Mouse (Mus musculus): ENCODE measurements around the gene Fam71e2. TPM values are rescaled to one million over a fixed set of nuclear protein-coding genes. Genes with fewer than 3 reads are reported as not detected.

The Fam71e2 gene
- polyA plus RNA-seq, 1 experiment from 2014 or later: not detected

GRCm38 (mm10) chr7:4719276-4719675 lies 51.8 kb downstream of the Fam71e2 start:
- Histone ChIP-seq H3K4me2 (ENCODE audit: low read length) (no peak overlapping the region), H3K9ac (replicated peaks; ENCODE audit: low read depth, low read length) (no peak overlapping the region), H3K36me3 (ENCODE audit: control insufficient read depth, insufficient read depth) (peaks cover 5% of the 10 kb centered on the region; the same call in 1 of the 2 replicates), H3K4me1 (replicated peaks; ENCODE audit: control insufficient read depth, insufficient read depth, low read length) (no peaks in the 10 kb centered on the region), H3K4me3 (replicated peaks; ENCODE audit: low read length) (no peak overlapping the region), H3K27ac (ENCODE audit: low read length) (no peak overlapping the region), H3K27me3 (replicated peaks; ENCODE audit: control insufficient read depth, insufficient read depth, low read length) (no peaks in the 10 kb centered on the region), H3K9me3 (ENCODE audit: control insufficient read depth, low read length) (no peaks in the 10 kb centered on the region)
- 84% methylated on average over 3 of the region's 3 CpGs for WGBS
- no peak for ATAC-seq

DNA sequence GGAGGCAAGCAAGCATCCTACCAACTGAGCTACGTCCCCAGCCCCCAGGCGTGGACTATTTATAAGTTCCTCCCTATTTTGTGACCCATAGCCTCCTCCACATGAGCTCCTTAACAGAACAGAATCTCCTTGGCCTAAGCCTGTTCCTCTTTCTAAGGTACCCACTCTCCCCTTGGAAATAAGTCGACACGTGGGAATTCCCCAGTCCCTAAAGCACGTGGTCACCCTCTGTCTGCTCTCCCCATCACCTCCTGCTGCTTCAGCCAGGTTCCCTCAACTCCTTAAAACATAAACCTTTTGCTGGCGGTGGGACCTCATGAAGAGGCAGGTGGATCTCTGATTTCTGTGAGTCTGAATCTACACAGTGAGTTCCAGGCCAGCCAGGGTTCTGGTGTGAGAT lies 54.1 kb downstream of the Fam71e2 start:
- Histone ChIP-seq H3K36me3 (ENCODE audit: control insufficient read depth, insufficient read depth) (peaks cover 26% of the 10 kb centered on the region), H3K4me3 (replicated peaks; ENCODE audit: low read length) (no peak overlapping the region), H3K9me3 (ENCODE audit: control insufficient read depth, low read length) (no peaks in the 10 kb centered on the region), H3K4me1 (replicated peaks; ENCODE audit: control insufficient read depth, insufficient read depth, low read length) (no peaks in the 10 kb centered on the region), H3K4me2 (ENCODE audit: low read length) (no peak overlapping the region), H3K9ac (replicated peaks; ENCODE audit: low read depth, low read length) (no peak overlapping the region), H3K27me3 (replicated peaks; ENCODE audit: control insufficient read depth, insufficient read depth, low read length) (no peaks in the 10 kb centered on the region), H3K27ac (ENCODE audit: low read length) (no peak overlapping the region)
- WGBS: 67% methylated on average over 6 of the region's 6 CpGs
- ATAC-seq: no peak

- 90% methylated on average over 3 of the region's 3 CpGs for WGBS
- no peaks in the 10 kb centered on the region for H3K27me3 ChIP-seq (replicated peaks; ENCODE audit: control insufficient read depth, insufficient read depth, low read length)
- no peaks in the 10 kb centered on the region for H3K9me3 ChIP-seq (ENCODE audit: control insufficient read depth, low read length)
- no peaks in the 10 kb centered on the region for H3K4me1 ChIP-seq (replicated peaks; ENCODE audit: control insufficient read depth, insufficient read depth, low read length)
- no peak overlapping the region for H3K4me2 ChIP-seq (ENCODE audit: low read length)
- ATAC-seq: no peak
- H3K27ac ChIP-seq (ENCODE audit: low read length): no peak overlapping the region
- peaks cover 56% of the 10 kb centered on the region for H3K36me3 ChIP-seq (ENCODE audit: control insufficient read depth, insufficient read depth)
- no peak overlapping the region for H3K9ac ChIP-seq (replicated peaks; ENCODE audit: low read depth, low read length)
- H3K4me3 ChIP-seq (replicated peaks; ENCODE audit: low read length): no peak overlapping the region
These were observed 58.5 kb downstream of the Fam71e2 start for GRCm38 (mm10) chr7:4712594-4712993.

DNA sequence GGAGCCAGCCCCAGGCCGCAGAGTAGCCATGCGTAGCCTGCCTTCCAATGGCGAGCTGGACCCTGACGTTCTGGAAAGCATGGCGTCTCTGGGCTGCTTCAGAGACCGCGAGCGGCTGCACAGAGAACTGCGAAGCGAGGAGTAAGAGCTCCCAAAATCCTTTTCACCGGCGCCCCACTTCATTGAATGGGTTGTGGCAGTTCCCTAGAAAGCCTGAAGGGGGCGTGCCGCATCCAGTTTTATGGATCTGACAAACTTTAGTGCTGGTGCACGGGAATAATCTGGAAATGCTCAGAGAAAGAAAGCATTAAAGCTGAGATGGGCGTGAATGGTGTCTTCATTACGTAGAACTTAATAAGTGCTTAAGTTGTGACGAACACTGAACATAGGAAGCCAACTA lies 66.0 kb downstream of the Fam71e2 start:
- 28% methylated on average over 18 of the region's 18 CpGs for WGBS
- H3K9ac ChIP-seq (replicated peaks; ENCODE audit: low read depth, low read length): no peak overlapping the region
- H3K4me3 ChIP-seq (replicated peaks; ENCODE audit: low read length): no peak overlapping the region
- no peak overlapping the region for H3K4me2 ChIP-seq (ENCODE audit: low read length)
- no peak for ATAC-seq
- H3K27ac ChIP-seq (ENCODE audit: low read length): no peak overlapping the region
- no peaks in the 10 kb centered on the region for H3K27me3 ChIP-seq (replicated peaks; ENCODE audit: control insufficient read depth, insufficient read depth, low read length)
- H3K9me3 ChIP-seq (ENCODE audit: control insufficient read depth, low read length): no peaks in the 10 kb centered on the region
- peaks cover 25% of the 10 kb centered on the region for H3K36me3 ChIP-seq (ENCODE audit: control insufficient read depth, insufficient read depth)
- peaks cover 10% of the 10 kb centered on the region; the same call in 1 of the 2 replicates for H3K4me1 ChIP-seq (replicated peaks; ENCODE audit: control insufficient read depth, insufficient read depth, low read length)

Other genes with a start within 250 kb of the Fam71e2 start
- 1.2 and 1.7 TPM in 2 replicates for gene Tnni3, start 247.1 kb downstream of the Fam71e2 start, polyA plus RNA-seq (2015; fragmentation: Nextera tagmentation; extraction: Ambion mirVana)
- gene Dnaaf3, start 238.8 kb downstream of the Fam71e2 start, polyA plus RNA-seq (2015; fragmentation: Nextera tagmentation; extraction: Ambion mirVana): 1.4 and 1.6 TPM in 2 replicates
- 176 and 222 TPM in 2 replicates for gene Syt5, start 223.8 kb downstream of the Fam71e2 start, polyA plus RNA-seq (2015; fragmentation: Nextera tagmentation; extraction: Ambion mirVana)
- gene Ptprh, start 167.3 kb downstream of the Fam71e2 start, polyA plus RNA-seq (2015; fragmentation: Nextera tagmentation; extraction: Ambion mirVana): 0.63 and 0.70 TPM in 2 replicates
- gene Tmem86b, start 139.9 kb downstream of the Fam71e2 start, polyA plus RNA-seq (2015; fragmentation: Nextera tagmentation; extraction: Ambion mirVana): 2.0 and 2.9 TPM in 2 replicates
- gene Ppp6r1, start 112.3 kb downstream of the Fam71e2 start, polyA plus RNA-seq (2015; fragmentation: Nextera tagmentation; extraction: Ambion mirVana): 7.6 and 7.8 TPM in 2 replicates
- gene Hspbp1, start 86.2 kb downstream of the Fam71e2 start, polyA plus RNA-seq (2015; fragmentation: Nextera tagmentation; extraction: Ambion mirVana): 136 and 156 TPM in 2 replicates
- 5.9 and 7.9 TPM in 2 replicates for gene Brsk1, start 80.7 kb downstream of the Fam71e2 start, polyA plus RNA-seq (2015; fragmentation: Nextera tagmentation; extraction: Ambion mirVana)
- 0.11 and 0.33 TPM in 2 replicates for gene Tmem150b, start 46.1 kb downstream of the Fam71e2 start, polyA plus RNA-seq (2015; fragmentation: Nextera tagmentation; extraction: Ambion mirVana)
- 60.0 and 66.9 TPM in 2 replicates for gene Kmt5c, start 31.2 kb downstream of the Fam71e2 start, polyA plus RNA-seq (2015; fragmentation: Nextera tagmentation; extraction: Ambion mirVana)
- gene Cox6b2, start 18.2 kb downstream of the Fam71e2 start, polyA plus RNA-seq (2015; fragmentation: Nextera tagmentation; extraction: Ambion mirVana): 6.6 and 12.1 TPM in 2 replicates
- 0.53 and 1.1 TPM in 2 replicates for gene Il11, start 11.6 kb upstream of the Fam71e2 start, polyA plus RNA-seq (2015; fragmentation: Nextera tagmentation; extraction: Ambion mirVana)
- not detected in 2 replicates for gene Tmem190, start 11.6 kb upstream of the Fam71e2 start, polyA plus RNA-seq (2015; fragmentation: Nextera tagmentation; extraction: Ambion mirVana)
- 3.3 and 4.1 TPM in 2 replicates for gene Tmem238, start 18.4 kb upstream of the Fam71e2 start, polyA plus RNA-seq (2015; fragmentation: Nextera tagmentation; extraction: Ambion mirVana)
- gene Rpl28, start 21.6 kb upstream of the Fam71e2 start, polyA plus RNA-seq (2015; fragmentation: Nextera tagmentation; extraction: Ambion mirVana): 173 and 179 TPM in 2 replicates
- 291 and 311 TPM in 2 replicates for gene Ube2s, start 41.3 kb upstream of the Fam71e2 start, polyA plus RNA-seq (2015; fragmentation: Nextera tagmentation; extraction: Ambion mirVana)
- 8.7 and 13.2 TPM in 2 replicates for gene Shisa7, start 73.4 kb upstream of the Fam71e2 start, polyA plus RNA-seq (2015; fragmentation: Nextera tagmentation; extraction: Ambion mirVana)
- gene Isoc2b, start 99.0 kb upstream of the Fam71e2 start, polyA plus RNA-seq (2015; fragmentation: Nextera tagmentation; extraction: Ambion mirVana): 3.2 and 4.3 TPM in 2 replicates
- gene Isoc2a, start 105.9 kb upstream of the Fam71e2 start, polyA plus RNA-seq (2015; fragmentation: Nextera tagmentation; extraction: Ambion mirVana): 0.52 and 0.92 TPM in 2 replicates
- 0.25 and 0.60 TPM in 2 replicates for gene Gm36210, start 135.2 kb upstream of the Fam71e2 start, polyA plus RNA-seq (2015; fragmentation: Nextera tagmentation; extraction: Ambion mirVana)
- gene Zfp628, start 143.9 kb upstream of the Fam71e2 start, polyA plus RNA-seq (2015; fragmentation: Nextera tagmentation; extraction: Ambion mirVana): 3.4 and 3.9 TPM in 2 replicates
- 32.0 and 38.3 TPM in 2 replicates for gene Nat14, start 150.7 kb upstream of the Fam71e2 start, polyA plus RNA-seq (2015; fragmentation: Nextera tagmentation; extraction: Ambion mirVana)
- 0.34 and 0.39 TPM in 2 replicates for gene Ssc5d, start 154.5 kb upstream of the Fam71e2 start, polyA plus RNA-seq (2015; fragmentation: Nextera tagmentation; extraction: Ambion mirVana)
- not detected in 2 replicates for gene Sbk2, start 193.1 kb upstream of the Fam71e2 start, polyA plus RNA-seq (2015; fragmentation: Nextera tagmentation; extraction: Ambion mirVana)
- 0.84 and 0.91 TPM in 2 replicates for gene Sbk3, start 199.9 kb upstream of the Fam71e2 start, polyA plus RNA-seq (2015; fragmentation: Nextera tagmentation; extraction: Ambion mirVana)
- gene Zfp579, start 224.9 kb upstream of the Fam71e2 start, polyA plus RNA-seq (2015; fragmentation: Nextera tagmentation; extraction: Ambion mirVana): 58.4 and 62.2 TPM in 2 replicates
- gene Zfp524, start 243.1 kb upstream of the Fam71e2 start, polyA plus RNA-seq (2015; fragmentation: Nextera tagmentation; extraction: Ambion mirVana): 10.3 and 11.3 TPM in 2 replicates
- gene Fiz1, start 243.4 kb upstream of the Fam71e2 start, polyA plus RNA-seq (2015; fragmentation: Nextera tagmentation; extraction: Ambion mirVana): 43.7 and 46.1 TPM in 2 replicates
- gene Gm44973, start 244.2 kb upstream of the Fam71e2 start, polyA plus RNA-seq (2015; fragmentation: Nextera tagmentation; extraction: Ambion mirVana): 0.91 TPM in 1 of 2 replicates, not detected in the other
- gene Zfp865, start 249.1 kb upstream of the Fam71e2 start, polyA plus RNA-seq (2015; fragmentation: Nextera tagmentation; extraction: Ambion mirVana): 5.9 and 6.5 TPM in 2 replicates
- 50.5 and 59.1 TPM in 2 replicates for gene Ccdc106, start 249.3 kb upstream of the Fam71e2 start, polyA plus RNA-seq (2015; fragmentation: Nextera tagmentation; extraction: Ambion mirVana)